Mouse (Mus musculus): Measurements from ENCODE around the gene Gm3839. TPM values are rescaled to one million over a fixed set of nuclear protein-coding genes. Genes with fewer than 3 reads are reported as not detected.

Gm3839 gene
- polyA plus RNA-seq, 1 experiment from 2014 or later, result 1.4 TPM

Small RNA genes within 50 kb of the gene (microRNA-seq; reads per million reads assigned to microRNA genes)
- gene Mir5124b, result not detected

Other genes with a start within 250 kb of the Gm3839 start
- 6.5 and 6.8 TPM in 2 replicates for gene Fhit, start 194.7 kb downstream of the Gm3839 start, polyA plus RNA-seq (2015; fragmentation: Nextera tagmentation; extraction: Ambion mirVana)
- gene Ptprg, start 196.8 kb upstream of the Gm3839 start, polyA plus RNA-seq (2015; fragmentation: Nextera tagmentation; extraction: Ambion mirVana), result 34.4 and 37.0 TPM in 2 replicates